Mouse (Mus musculus): ENCODE data around the gene Gm10061. TPM values are rescaled to one million over a fixed set of nuclear protein-coding genes. Genes with fewer than 3 reads are reported as not detected.
"Not testable (repeated sequence)": the region's sequence is repeated elsewhere in the genome, so short reads cannot be mapped to it uniquely, and the experiment has no call there.

The Gm10061 gene
- not detected for total RNA-seq (2021)
- long read RNA-seq, experiment 1 = 0 reads
- long read RNA-seq, experiment 2 = 0 reads

DNA sequence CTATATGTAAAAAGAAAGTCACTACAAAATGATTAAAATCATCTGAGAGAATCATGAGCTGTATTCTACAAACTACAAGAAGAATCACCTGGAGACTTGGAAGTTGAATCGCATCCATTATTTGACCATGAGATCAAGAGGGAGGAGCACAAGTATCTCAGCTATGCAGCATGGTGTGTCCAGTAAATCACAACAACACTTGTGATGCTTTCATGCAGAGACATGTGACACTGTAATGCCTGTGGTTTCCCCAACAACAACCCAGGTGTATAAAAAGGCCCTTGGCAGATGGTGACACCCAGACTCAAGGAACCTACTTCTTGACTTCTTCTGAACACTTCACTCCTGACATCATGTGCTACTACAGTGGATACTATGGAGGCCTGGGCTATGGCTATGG is at the start of gene Gm10061:
Gm10061 (plus strand) TSS at position 301 of the 400 bp plus-strand sequence.
- DNase-seq = no peak

DNA sequence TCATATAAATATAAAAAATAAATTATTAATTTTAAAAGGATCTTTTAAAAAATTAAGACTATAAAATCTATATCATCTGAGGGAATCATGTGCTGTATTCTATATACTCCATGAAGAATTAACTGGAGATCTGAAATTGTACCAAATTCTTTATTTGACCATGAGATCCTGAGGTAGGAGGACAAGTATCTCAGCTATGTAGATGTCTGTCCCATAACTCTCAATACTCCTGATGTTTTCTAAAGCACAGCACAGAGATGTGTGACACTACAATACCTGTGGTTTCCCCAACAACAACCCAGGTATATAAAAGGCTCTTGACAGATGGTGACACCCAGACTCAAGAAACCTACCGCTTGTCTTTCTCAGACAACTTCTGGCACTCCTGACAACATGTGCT is 10.3 kb upstream of the Gm10061 start, which contains the start of gene Gm6358:
Gm6358 (plus strand) TSS at position 301 of the 400 bp plus-strand sequence.
- DNase-seq = no peak

DNA sequence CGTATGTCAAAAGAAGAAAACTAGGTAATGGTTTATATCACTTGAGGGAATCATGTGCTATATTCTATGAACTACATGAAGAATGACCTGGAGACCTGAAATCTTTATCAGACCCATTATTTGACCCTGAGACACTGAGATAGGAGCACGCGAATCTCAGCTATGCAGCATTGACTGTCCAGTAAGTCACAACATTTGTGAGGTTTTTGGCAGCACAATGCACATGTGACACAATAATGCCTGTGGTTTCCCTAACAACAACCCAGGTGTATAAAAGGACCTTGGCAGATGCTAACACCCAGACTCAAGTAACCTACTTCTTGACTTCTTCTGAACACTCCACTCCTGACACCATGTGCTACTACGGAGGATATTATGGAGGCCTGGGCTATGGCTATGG is 6.8 kb downstream of the Gm10061 start, which contains the start of gene Gm9789:
Gm9789 (plus strand) TSS at position 301 of the 400 bp plus-strand sequence.
- no peak for DNase-seq

DNA sequence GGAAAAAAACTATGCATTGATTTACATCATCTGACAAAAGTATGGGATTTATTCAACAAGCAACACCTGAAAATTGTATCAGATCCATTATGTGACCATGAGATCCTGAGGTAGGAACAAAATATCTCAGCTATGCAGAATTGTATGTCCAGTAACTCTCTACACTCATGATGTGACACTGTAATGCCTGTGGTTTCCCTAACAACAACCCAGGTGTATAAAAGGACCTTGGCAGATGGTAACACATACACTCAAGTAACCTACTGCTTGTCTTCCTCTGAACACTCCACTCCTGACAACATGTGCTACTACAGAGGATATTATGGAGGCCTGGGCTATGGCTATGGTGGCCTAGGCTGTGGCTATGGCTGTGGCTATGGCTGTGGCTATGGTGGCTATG is 18.3 kb downstream of the Gm10061 start, which contains the start of gene Gm7735:
Gm7735 (plus strand) TSS at position 301 of the 400 bp plus-strand sequence.
- not testable (repeated sequence) for DNase-seq

DNA sequence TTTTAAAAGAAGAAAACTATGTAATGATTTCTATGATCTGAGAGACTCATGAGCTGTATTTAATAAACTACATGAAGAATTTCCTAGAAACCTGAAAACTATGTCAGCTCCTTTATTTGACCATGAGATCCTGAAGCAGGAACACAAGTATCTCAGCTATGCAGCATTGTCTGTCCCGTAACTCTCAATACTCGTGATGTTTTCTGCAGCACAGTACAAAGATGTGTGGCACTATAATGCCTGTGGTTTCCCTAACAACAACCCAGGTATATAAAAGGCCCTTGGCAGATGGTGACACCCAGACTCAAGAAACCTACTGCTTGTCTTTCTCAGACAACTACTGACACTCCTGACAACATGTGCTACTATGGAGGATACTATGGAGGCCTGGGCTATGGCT is 23.5 kb downstream of the Gm10061 start, which contains the start of gene 1110057P08Rik:
1110057P08Rik (plus strand) TSS at position 301 of the 400 bp plus-strand sequence.
- DNase-seq = no peak

DNA sequence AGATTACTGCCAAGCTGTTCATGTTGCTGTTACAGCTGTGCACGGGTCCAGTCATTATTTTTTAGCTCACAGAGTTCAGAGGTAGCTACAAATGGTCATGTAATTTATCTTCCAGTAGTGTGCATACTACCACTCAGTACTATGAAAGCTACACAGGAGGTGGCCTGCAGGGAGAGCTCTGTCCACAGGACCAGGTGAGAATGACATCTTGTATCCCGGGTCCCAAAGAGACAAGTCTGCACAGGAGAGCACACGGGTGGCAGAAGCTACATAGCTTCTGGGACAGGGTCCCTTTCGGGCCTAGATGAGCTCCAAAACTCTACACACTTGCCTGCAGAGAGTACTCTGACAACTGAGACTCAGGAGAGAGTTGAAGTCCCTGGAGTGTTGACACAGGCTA is 37.7 kb downstream of the Gm10061 start:
- no peak for DNase-seq

Other genes starting within 250 kb of the Gm10061 start
- not detected for gene Krtap19-9b, start 218.8 kb upstream of the Gm10061 start, total RNA-seq (2021)
- gene Krtap16-3, start 188.2 kb upstream of the Gm10061 start, total RNA-seq (2021) = not detected
- not detected for gene Krtap22-2, start 140.3 kb upstream of the Gm10061 start, total RNA-seq (2021)
- gene Gm10229, start 135.8 kb upstream of the Gm10061 start, total RNA-seq (2021) = not detected
- gene Krtap6-1, start 119.4 kb upstream of the Gm10061 start, total RNA-seq (2021) = not detected
- not detected for gene Gm10228, start 109.6 kb upstream of the Gm10061 start, total RNA-seq (2021)
- not detected for gene Krtap6-5, start 103.2 kb upstream of the Gm10061 start, total RNA-seq (2021)
- not detected for gene 1110025L11Rik, start 87.1 kb upstream of the Gm10061 start, total RNA-seq (2021)
- not detected for gene Krtap6-3, start 67.1 kb upstream of the Gm10061 start, total RNA-seq (2021)
- not detected for gene Gm6358, start 10.2 kb upstream of the Gm10061 start, total RNA-seq (2021)
- gene Gm9789, start 6.9 kb downstream of the Gm10061 start, total RNA-seq (2021) = not detected
- not detected for gene Gm7735, start 18.4 kb downstream of the Gm10061 start, total RNA-seq (2021)
- not detected for gene 1110057P08Rik, start 23.6 kb downstream of the Gm10061 start, total RNA-seq (2021)
- not detected for gene Krtap20-2, start 54.8 kb downstream of the Gm10061 start, total RNA-seq (2021)

Data from heart, adult 18-20 months (tissue).